Mouse (Mus musculus) layer of hippocampus, postnatal 36 days (tissue): ENCODE results near the gene Pdzk1ip1. TPM values are rescaled to one million over a fixed set of nuclear protein-coding genes. Genes with fewer than 3 reads are reported as not detected.

Source experiments
- DNase-seq, 2 experiments: peaks; one replicate each; pipeline ENCODE4 v3.0.0; 2022
- total RNA-seq, 2 experiments: library from RNA; stranded (reverse); gene quantifications; 2 replicates each; pipeline ENCODE4 v1.2.3; 2021

The Pdzk1ip1 gene
- total RNA-seq, 2 experiments from 2014 or later, result 0.75 TPM; not detected in 1

- DNase-seq, result no peak
These were observed 35.0 kb downstream of the Pdzk1ip1 start for GRCm38 (mm10) chr4:115123507-115123906.

DNA sequence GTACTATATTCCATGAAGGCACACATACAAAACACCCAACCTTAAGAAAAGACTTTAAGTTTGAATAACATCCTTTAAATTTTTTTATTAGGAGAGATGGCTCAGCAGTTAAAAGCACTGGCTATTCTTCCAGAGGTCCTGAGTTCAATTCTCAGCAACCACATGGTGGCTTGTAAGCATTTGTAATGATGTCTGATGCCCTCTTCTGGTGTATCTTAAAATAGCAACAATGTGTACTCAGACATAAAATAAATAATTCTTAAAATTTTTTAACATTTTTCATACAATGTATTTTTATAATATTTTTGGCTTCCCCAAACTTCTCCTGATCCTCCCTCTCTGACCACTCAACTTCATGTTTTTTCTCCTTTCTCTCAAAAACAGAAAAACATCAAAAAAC, 36.2 kb downstream of the Pdzk1ip1 start:
- DNase-seq, result no peak

GRCm38 (mm10) chr4:115133085-115133484, 44.6 kb downstream of the Pdzk1ip1 start:
- peak in 1 of 2 experiments; percentile 2 for DNase-seq

DNA sequence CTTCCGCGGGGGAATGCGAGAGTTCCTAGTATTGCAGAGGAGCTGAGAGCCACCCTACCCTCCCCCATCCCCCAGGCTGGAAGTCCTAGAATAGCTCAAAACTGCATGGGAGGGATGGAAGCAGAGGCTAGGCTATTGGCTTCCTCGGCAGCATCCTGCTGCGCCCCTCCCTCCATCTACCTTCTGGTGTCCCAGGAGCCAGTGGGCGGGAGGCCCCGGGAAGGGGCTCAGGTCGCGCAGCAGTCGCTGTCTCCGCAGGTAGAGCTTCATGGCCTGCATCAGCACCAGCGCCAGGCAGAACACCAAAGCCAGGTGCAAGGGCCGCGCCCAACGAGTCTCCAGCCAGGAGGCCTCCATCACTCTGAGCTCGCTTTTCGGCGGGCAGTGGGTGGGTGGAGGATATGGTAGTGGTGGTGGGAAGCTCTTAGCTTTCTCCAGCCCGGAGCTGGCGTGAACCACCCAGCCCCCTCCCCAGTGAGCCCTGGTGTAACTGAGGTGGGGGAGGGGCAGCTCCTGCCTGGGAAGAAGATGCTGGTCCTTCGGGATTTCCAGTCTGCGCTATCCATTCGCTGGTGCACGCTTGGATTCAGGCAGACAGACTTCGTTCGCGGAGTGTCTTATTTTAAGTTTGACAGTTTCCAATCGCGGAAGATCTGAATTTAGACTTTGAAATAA, 45.2 kb downstream of the Pdzk1ip1 start, which contains the start of gene Cyp4x1:
TSS of gene Cyp4x1 (minus strand) at position 661 of the 675 bp plus-strand sequence.
- DNase-seq, result peak; percentile 66 to 69

- no peak for DNase-seq
These were observed 45.8 kb downstream of the Pdzk1ip1 start for GRCm38 (mm10) chr4:115134296-115134630.

Other genes with a start within 250 kb of the Pdzk1ip1 start
- under 1 TPM; 0.15 to 0.25 TPM for gene Foxd2, start 179.8 kb upstream of the Pdzk1ip1 start, total RNA-seq
- gene Foxe3, start 162.7 kb upstream of the Pdzk1ip1 start, total RNA-seq, result not detected
- 10 to 100 TPM; 62.8 to 70.5 TPM for gene Cmpk1, start 101.5 kb upstream of the Pdzk1ip1 start, total RNA-seq
- under 1 TPM; 0.33 to 0.35 TPM for gene Stil, start 88.5 kb upstream of the Pdzk1ip1 start, total RNA-seq
- gene Tal1, start 32.3 kb upstream of the Pdzk1ip1 start, total RNA-seq, result 1 to 10 TPM; 1.1 to 1.3 TPM
- gene Cyp4x1, start 45.6 kb downstream of the Pdzk1ip1 start, total RNA-seq, result 1 to 10 TPM; 7.0 to 7.2 TPM
- gene Cyp4a29, start 153.4 kb downstream of the Pdzk1ip1 start, total RNA-seq, result not detected
- not detected for gene Cyp4a12a, start 210.3 kb downstream of the Pdzk1ip1 start, total RNA-seq